Mouse (Mus musculus) erythroblast, embryonic 14.5 days (primary cell): Measurements from ENCODE around the gene Pip4k2a.

Experiments used
- GATA1 ChIP-seq: IDR thresholded peaks from 2 replicates; pipeline ENCODE4 v1.6.1; 2012; ENCODE audit warnings: low read length, inconsistent platforms, mixed read lengths
- TAL1 ChIP-seq: IDR thresholded peaks from 3 replicates; pipeline ENCODE4 v1.6.1; 2012; ENCODE audit warnings: low read length, inconsistent platforms, mixed read lengths

DNA sequence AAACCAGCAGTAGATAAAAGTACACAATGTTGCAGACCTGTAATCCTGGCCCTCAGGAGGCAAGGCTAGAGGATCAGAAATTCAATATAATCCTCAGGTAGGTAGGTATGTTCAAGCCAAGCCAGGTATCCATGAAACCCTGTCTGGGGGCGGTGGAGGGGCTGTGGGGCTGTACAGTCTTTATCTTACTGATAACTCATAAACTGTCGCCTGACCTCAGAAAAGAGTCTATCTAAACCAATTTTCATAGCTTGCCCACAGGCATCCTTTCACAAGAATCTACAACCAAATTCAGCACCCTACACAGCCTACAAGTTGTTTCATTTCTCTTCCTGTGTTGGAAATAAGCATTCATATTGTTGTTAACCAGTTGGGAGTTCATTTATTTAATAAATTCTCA, 1.5 kb upstream of the Pip4k2a start:
- TF ChIP-seq TAL1 (no peak), GATA1 (no peak)
